Mouse (Mus musculus) urinary bladder, postnatal 10 days (tissue): ENCODE results near the gene Gm6509.
"Not testable (repeated sequence)": the region's sequence is repeated elsewhere in the genome, so short reads cannot be mapped to it uniquely, and the experiment has no call there.

Experiments used
- DNase-seq: peaks from one replicate; pipeline ENCODE4 v3.0.0; 2022; ENCODE audit warnings: low spot score

Gm6509 gene

GRCm38 (mm10) chr5:94623679-94624078 lies at the start of gene Gm6509:
Gene Gm6509 (plus strand): TSS chr5:94623979.
- not testable (repeated sequence) for DNase-seq

- DNase-seq: not testable (repeated sequence)
Observed at GRCm38 (mm10) chr5:94616242-94616641, 7.5 kb upstream of the Gm6509 start, which contains the start of gene Gm3147. Gene Gm3147 (minus strand): TSS chr5:94616342.

- DNase-seq: not testable (repeated sequence)
Observed at GRCm38 (mm10) chr5:94648082-94648481, 24.3 kb downstream of the Gm6509 start, which contains the start of gene Gm6205. Gene Gm6205 (plus strand): TSS chr5:94648382.
